Mouse (Mus musculus) liver, postnatal 0 days (tissue): Measurements from ENCODE around the gene Cobll1. TPM values are rescaled to one million over a fixed set of nuclear protein-coding genes. Genes with fewer than 3 reads are reported as not detected.
A peak's percentile ranks its signal among the peaks of the same experiment; 100 is the strongest.

Experiments used
- ATAC-seq: fragments of 200-750 bp; cut with Nextera tagmentation; 2 replicates; pipeline ENCODE4 v1.8.0; 2017; ENCODE audit warnings: mild to moderate bottlenecking, moderate library complexity
- DNase-seq: peaks from one replicate; pipeline ENCODE4 v3.0.0-alpha.2; 2016
- H3K27ac ChIP-seq: fragments of 300-500 bp; sonication (generic); 2 replicates; pipeline ENCODE4 v1.5.1; 2014; ENCODE audit warnings: antibody characterized with exemption, moderate library complexity, mild to moderate bottlenecking, low read depth
- H3K27me3 ChIP-seq: fragments of 300-500 bp; sonication (generic); 2 replicates; pipeline ENCODE4 v1.6.1; 2014; ENCODE audit warnings: low read length, control low read depth, mixed read lengths; ENCODE audit not compliant: insufficient read depth
- H3K36me3 ChIP-seq: fragments of 300-500 bp; sonication (generic); replicated peaks from 2 replicates; pipeline ENCODE4 v1.6.1; 2014; ENCODE audit warnings: mild to moderate bottlenecking, control low read depth, low read length, moderate library complexity, mixed read lengths; ENCODE audit not compliant: insufficient read depth
- H3K4me1 ChIP-seq: fragments of 300-500 bp; sonication (generic); 2 replicates; pipeline ENCODE4 v1.6.1; 2014; ENCODE audit warnings: antibody characterized with exemption, mild to moderate bottlenecking, control low read depth; ENCODE audit not compliant: insufficient read depth
- H3K4me2 ChIP-seq: fragments of 300-500 bp; sonication (generic); 2 replicates; pipeline ENCODE4 v1.6.1; 2014; ENCODE audit warnings: low read depth, mild to moderate bottlenecking, low read length, moderate library complexity, mixed read lengths
- H3K4me3 ChIP-seq: fragments of 300-500 bp; sonication (generic); 2 replicates; pipeline ENCODE4 v1.5.1; 2014; ENCODE audit warnings: low read depth, low read length
- H3K9ac ChIP-seq: fragments of 300-500 bp; sonication (generic); replicated peaks from 2 replicates; pipeline ENCODE4 v1.6.1; 2014; ENCODE audit warnings: mild to moderate bottlenecking, moderate library complexity
- H3K9me3 ChIP-seq: fragments of 300-500 bp; sonication (generic); 2 replicates; pipeline ENCODE4 v1.6.1; 2016; ENCODE audit warnings: mild to moderate bottlenecking, control low read depth, low read length, mixed read lengths
- CTCF ChIP-seq: sonication (generic); IDR thresholded peaks from 2 replicates; pipeline ENCODE4 v1.5.1; 2016; ENCODE audit warnings: antibody characterized with exemption, low read depth
- EP300 ChIP-seq: IDR thresholded peaks from 2 replicates; pipeline ENCODE4 v1.6.1; 2016; ENCODE audit warnings: antibody characterized with exemption, low read depth, mild to moderate bottlenecking
- WGBS: fragments of 180-500 bp; shearing (Covaris S2); extraction: QIAGEN DNeasy Blood & Tissue Kit; methylation state at CpG from one replicate; pipeline ENCODE4 v1.1.7; 2014; ENCODE audit not compliant: insufficient replicate concordance; 5-methylcytosine and 5-hydroxymethylcytosine counted together
- polyA plus RNA-seq: library from polyadenylated mRNA; unstranded; fragments of >200 nt; fragmentation: Nextera tagmentation; extraction: Ambion mirVana; gene quantifications from 2 replicates; pipeline ENCODE4 v1.2.1, GENCODE M21; 2015

Cobll1 gene
- polyA plus RNA-seq, 1 experiment from 2014 or later: 7.0 TPM

DNA sequence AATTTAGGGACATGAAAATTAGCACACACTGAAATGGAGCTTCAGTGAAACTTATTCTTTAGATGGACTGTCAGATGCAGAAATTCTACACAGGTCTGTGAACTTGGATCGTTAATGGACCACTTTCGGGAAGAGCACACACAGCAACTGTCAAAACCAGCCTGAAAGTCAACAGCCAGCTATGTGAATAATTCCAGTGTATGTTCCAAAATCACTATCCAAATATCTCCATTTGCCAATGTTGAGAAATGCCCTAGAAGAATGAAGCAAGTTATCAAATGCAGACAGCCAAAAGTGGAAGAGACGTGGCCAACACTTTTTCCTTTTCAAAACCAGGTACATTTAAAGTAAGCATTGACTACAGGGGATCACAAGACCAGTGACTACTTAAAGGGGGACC lies 118.2 kb downstream of the Cobll1 start:
- H3K4me2 ChIP-seq: no peak overlapping the region
- peaks cover 20% of the 10 kb centered on the region for H3K4me1 ChIP-seq
- peak; percentile 75 for ATAC-seq
- TF ChIP-seq CTCF (no peak), EP300 (no peak)
- H3K27me3 ChIP-seq: no peaks in the 10 kb centered on the region
- H3K4me3 ChIP-seq: no peak overlapping the region
- no peak overlapping the region for H3K9ac ChIP-seq
- H3K27ac ChIP-seq: no peak overlapping the region
- peaks cover 2% of the 10 kb centered on the region; the same call in 1 of the 2 replicates for H3K36me3 ChIP-seq
- H3K9me3 ChIP-seq: no peaks in the 10 kb centered on the region
- no peak for DNase-seq
- WGBS: 43% methylated on average over 3 of the region's 3 CpGs

DNA sequence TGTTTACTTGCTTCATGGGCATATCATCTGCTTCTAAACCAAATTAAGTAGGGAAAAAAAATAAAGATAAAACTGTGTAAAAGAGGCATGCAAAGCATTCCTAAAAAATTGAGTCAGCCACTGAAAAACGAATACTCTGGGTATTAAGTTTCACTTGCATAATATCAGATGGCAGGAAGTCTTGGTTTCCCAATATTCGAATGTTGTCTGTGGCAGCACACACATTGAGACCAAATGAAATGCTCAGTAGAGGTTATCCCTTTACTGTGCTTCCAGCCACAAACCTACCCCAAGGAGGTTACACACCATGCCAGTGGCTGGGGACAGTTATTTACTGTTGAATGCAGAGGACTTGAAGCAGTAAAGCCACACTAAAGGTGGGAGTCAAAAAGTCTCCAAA lies 119.1 kb downstream of the Cobll1 start:
- Histone ChIP-seq H3K27ac (no peak overlapping the region), H3K27me3 (no peaks in the 10 kb centered on the region), H3K4me1 (peaks cover 20% of the 10 kb centered on the region), H3K9me3 (no peaks in the 10 kb centered on the region), H3K9ac (no peak overlapping the region), H3K36me3 (no peaks in the 10 kb centered on the region), H3K4me3 (no peak overlapping the region), H3K4me2 (no peak overlapping the region)
- ATAC-seq (no peak), DNase-seq (no peak)
- WGBS: 35% methylated on average over 2 of the region's 2 CpGs
- TF ChIP-seq EP300: no peak
- TF ChIP-seq CTCF: no peak

DNA sequence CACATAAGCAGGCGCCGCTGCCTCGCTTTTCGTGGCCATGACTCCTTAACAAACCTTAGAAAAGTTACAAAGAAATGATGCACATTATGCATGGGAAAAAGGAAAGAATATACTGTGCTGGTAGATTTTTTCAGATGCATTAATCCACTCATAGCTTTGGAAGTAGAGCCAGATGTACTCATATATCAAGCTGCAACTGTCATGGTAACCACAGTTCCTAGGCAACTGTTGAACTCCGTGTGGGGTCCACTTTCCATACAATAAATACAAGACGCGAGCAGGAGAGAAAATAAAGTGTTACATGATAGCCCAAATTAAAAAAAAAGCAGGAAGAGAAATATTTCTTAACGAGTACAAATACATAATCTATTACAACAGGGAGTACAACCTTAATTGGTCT lies 119.5 kb downstream of the Cobll1 start:
- H3K9me3 ChIP-seq: no peaks in the 10 kb centered on the region

DNA sequence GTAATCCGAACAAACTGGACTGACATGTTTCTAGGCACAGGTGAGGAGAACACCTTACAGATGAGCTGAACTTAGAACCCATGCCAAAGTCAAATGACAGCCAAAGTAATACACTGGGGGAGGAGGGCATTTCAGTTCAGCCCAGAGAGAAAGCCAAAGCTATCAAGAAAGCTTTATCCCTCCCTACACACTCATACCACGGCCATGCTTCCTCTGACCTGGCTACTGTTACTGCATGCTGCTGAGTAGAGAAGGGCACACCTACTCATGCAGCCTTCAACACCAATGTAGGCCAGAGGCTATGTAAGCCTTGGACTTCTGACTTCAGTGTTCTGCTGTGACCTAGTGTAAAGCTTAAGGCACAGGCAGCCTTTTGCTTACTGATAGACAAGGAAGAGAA lies 120.1 kb downstream of the Cobll1 start:
- ATAC-seq (peak; percentile 24; the same call in 1 of the 2 replicates), DNase-seq (no peak)
- TF ChIP-seq CTCF: no peak
- no peak for TF ChIP-seq EP300
- Histone ChIP-seq H3K4me2 (no peak overlapping the region), H3K27me3 (no peaks in the 10 kb centered on the region), H3K36me3 (no peaks in the 10 kb centered on the region), H3K27ac (no peak overlapping the region), H3K9ac (no peak overlapping the region), H3K4me1 (peaks cover 20% of the 10 kb centered on the region), H3K4me3 (no peak overlapping the region), H3K9me3 (no peaks in the 10 kb centered on the region)
- 75% methylated on average over 2 of the region's 2 CpGs for WGBS

More for the DNA sequence above, 119.5 kb downstream of the Cobll1 start:
- Histone ChIP-seq H3K4me3 (no peak overlapping the region), H3K36me3 (no peaks in the 10 kb centered on the region), H3K4me1 (peaks cover 20% of the 10 kb centered on the region), H3K9ac (no peak overlapping the region), H3K4me2 (no peak overlapping the region), H3K27ac (no peak overlapping the region), H3K27me3 (no peaks in the 10 kb centered on the region)
- DNase-seq (no peak), ATAC-seq (no peak)
- no peak for TF ChIP-seq CTCF
- no peak for TF ChIP-seq EP300
- 77% methylated on average over 8 of the region's 8 CpGs for WGBS

DNA sequence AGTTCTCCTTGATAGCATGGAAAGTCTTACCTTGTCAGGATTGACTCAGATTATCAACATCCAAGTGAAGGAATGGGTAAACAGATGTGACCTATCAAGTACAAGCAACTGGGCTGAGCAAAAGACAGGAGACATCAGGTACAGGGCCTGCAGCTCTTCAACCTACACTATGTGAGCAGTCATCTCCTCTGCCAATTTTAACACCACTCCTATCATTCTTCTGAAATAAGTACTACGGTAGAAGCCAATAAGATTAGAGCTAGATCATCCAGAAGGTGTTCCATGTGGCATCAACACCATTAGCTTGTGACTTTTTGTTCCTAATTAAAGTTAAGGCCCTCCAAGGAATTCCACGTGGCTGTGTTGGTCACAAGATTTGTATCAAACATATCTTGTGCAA lies 121.3 kb downstream of the Cobll1 start:
- no peaks in the 10 kb centered on the region for H3K27me3 ChIP-seq
- H3K9me3 ChIP-seq: no peaks in the 10 kb centered on the region
- no peak overlapping the region for H3K9ac ChIP-seq
- TF ChIP-seq CTCF (no peak), EP300 (no peak)
- 76% methylated on average over 2 of the region's 2 CpGs for WGBS
- ATAC-seq (no peak), DNase-seq (no peak)
- no peak overlapping the region for H3K27ac ChIP-seq
- no peak overlapping the region for H3K4me3 ChIP-seq
- H3K4me2 ChIP-seq: no peak overlapping the region
- no peaks in the 10 kb centered on the region for H3K36me3 ChIP-seq
- peaks cover 19% of the 10 kb centered on the region for H3K4me1 ChIP-seq

DNA sequence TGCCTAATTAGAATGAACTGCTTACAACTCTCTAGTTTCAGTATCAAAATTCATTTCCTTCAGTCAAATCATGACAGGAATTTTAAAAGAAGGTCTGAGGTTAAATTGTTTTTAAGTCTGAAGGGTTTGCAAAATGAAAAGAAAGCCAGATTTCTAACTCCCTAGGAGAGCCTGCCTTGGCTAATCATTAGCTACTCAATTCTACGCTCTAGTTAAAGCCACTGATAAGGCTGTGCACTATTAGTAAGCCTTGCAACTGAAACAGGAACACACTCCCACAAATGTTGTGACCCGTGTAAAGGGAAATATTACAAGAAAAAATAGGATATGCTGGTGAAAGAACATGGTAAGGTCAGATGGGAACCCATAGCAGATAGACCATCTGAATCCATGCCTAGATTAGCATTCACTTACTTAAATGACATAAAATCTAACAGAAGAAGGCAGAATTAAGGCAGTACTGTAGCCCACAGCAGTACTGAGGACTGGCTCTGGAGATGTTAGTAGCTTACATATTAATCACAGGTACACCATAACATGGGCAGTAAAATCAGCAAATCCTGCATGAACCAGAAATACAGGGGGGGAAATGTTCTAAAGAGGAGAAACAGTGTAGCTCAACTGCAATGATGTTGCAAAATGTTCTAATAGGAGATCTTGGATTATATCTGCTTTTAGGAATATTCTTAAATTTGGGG lies 122.6 kb downstream of the Cobll1 start:
- TF ChIP-seq CTCF (no peak), EP300 (no peak)
- peak; percentile 59 for ATAC-seq
- H3K27me3 ChIP-seq: no peaks in the 10 kb centered on the region
- no peak overlapping the region for H3K27ac ChIP-seq
- H3K9ac ChIP-seq: no peak overlapping the region
- no peaks in the 10 kb centered on the region for H3K9me3 ChIP-seq
- no peak overlapping the region for H3K4me3 ChIP-seq
- H3K4me1 ChIP-seq: peaks cover 18% of the 10 kb centered on the region
- H3K36me3 ChIP-seq: no peaks in the 10 kb centered on the region
- H3K4me2 ChIP-seq: peak overlapping the region; percentile 52
- 36% methylated on average over 2 of the region's 2 CpGs for WGBS
- no peak for DNase-seq

DNA sequence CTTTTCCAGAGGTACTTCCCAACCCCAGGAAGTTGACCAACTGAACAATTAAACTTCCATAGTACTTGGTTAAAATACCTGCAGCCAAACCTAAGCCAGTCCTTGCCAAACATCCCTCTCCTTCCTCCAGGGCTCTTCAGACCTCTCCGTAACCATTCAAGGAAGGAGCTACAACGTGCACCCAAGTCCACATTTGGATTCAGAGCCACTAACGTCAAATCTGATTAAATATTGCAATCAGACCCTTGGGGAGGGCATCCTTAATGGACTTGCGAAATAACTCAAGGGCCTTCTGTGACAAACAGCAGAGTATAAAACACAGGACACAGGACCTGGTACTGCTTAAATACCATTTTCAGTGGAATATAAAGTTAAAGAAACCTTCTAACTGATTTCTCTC lies 126.0 kb downstream of the Cobll1 start:
- Histone ChIP-seq H3K4me2 (no peak overlapping the region), H3K4me1 (peaks cover 4% of the 10 kb centered on the region), H3K4me3 (no peak overlapping the region), H3K9me3 (no peaks in the 10 kb centered on the region), H3K27me3 (no peaks in the 10 kb centered on the region), H3K9ac (no peak overlapping the region), H3K36me3 (no peaks in the 10 kb centered on the region), H3K27ac (no peak overlapping the region)
- no peak for DNase-seq
- ATAC-seq: no peak
- TF ChIP-seq CTCF (no peak), EP300 (no peak)
- 66% methylated on average over 4 of the region's 4 CpGs for WGBS
